Mouse (Mus musculus): Measurements from ENCODE around the gene Slc44a5.

GRCm38 (mm10) chr3:154285351-154285750 lies 312.1 kb downstream of the Slc44a5 start:
- TF ChIP-seq CTCF (IDR thresholded peaks at IDR 0.05) (no peak), EP300 (IDR thresholded peaks at IDR 0.05; ENCODE audit: insufficient read depth, low read depth, low read length) (no peak), POLR2A (IDR thresholded peaks at IDR 0.05; ENCODE audit: insufficient read depth, low read depth, low read length) (no peak)
